Mouse (Mus musculus): ENCODE results near the gene Adamts8.

The Adamts8 gene

DNA sequence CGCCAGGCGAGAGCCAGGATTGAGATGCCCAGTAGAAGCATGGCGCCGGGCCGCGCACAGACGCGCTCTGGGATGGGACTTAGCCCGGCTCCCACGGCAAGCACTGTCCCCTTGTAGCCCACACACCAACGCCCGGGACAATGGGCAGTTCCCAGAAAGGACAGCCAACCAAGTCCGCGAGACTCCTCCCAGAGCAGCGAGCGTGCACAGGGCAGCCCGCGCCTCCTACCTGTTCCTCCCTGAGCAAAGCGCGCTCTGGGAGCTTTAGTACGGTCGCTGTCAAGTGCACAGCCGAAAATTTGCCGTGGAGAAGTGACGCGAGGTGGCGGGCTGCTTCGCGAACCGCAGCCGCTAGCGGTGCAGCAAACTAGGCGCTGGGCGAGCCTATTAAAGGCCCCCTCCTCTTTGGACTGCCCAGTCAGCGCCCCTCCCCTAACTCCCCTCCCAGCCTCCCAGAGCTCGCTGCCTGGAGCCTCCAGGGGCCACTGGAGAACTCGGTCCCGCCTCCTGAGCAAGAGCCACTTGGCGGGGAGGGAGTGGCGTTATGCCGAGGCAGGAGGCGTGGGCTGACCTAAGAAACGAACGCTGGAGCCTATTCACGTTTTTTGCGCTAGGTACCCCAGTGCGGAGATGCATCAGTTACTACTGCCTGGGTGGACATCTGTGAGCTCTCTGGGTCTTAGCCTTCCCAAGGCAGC, 20.0 kb upstream of the Adamts8 start, which contains the start of gene Adamts15:
Gene Adamts15, minus strand, starts transcription at position 256 of the 698 bp plus-strand sequence.
- DNase-seq (ENCODE audit: low spot score): peak; percentile 90

DNA sequence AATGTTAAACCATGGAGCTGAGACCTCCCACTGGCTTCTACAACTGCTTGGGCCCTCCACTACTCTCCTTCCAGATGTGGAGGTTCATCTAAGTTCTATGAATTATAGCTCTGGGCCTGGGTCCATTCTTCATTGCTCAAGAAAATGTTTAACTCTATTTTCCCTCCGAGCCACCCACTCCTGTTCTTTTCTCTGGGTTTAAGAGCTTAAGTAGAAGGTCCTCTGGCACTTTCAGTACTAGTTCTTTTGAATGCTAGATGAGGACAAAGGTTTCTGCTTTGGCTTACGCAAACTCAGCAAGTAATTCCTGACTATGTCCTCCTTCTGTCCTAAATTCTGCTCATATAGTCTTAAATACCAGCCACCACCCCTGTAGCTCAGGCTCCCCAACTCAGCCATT, 13.6 kb upstream of the Adamts8 start:
- no peak for DNase-seq (ENCODE audit: low spot score)

DNA sequence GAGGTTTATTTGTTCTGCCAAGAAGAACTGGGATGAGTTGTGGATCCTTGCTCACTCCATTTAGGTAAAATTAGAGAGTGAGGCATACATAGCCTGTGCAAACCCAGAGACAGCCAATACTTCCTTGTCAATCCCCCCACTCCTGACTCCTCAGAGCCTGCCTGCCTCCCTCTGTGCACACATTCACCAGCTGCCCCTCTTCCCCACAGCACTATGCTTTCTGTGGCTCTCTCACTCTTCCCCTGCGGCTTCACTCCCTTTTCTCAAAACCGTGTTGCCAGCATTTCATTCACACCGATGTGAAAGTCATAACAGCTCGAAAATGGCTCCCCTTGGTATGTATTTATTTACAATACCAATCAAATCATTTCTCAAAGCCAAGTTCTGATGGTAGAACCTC, 10.0 kb upstream of the Adamts8 start:
- no peak for DNase-seq (ENCODE audit: low spot score)

DNA sequence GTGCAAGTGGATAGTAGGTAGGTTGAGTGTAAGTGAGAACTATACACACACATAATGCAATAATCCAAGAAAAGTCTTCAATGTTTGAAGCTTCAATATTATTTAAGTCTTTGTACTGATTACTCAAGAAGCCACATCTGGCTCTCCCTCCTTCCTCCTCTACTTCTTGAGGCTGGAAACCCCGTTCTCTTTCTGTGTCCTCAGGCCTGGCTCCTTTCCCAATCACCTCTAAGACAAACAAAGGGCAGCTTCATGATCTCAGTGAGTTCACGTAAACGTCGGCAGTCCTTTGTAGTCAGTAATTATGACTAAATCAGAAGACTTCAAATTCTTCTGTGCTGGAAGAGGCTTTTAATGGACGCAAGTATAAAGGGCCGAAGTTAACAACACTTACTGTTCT, 7.5 kb upstream of the Adamts8 start:
- DNase-seq (ENCODE audit: low spot score): no peak

DNA sequence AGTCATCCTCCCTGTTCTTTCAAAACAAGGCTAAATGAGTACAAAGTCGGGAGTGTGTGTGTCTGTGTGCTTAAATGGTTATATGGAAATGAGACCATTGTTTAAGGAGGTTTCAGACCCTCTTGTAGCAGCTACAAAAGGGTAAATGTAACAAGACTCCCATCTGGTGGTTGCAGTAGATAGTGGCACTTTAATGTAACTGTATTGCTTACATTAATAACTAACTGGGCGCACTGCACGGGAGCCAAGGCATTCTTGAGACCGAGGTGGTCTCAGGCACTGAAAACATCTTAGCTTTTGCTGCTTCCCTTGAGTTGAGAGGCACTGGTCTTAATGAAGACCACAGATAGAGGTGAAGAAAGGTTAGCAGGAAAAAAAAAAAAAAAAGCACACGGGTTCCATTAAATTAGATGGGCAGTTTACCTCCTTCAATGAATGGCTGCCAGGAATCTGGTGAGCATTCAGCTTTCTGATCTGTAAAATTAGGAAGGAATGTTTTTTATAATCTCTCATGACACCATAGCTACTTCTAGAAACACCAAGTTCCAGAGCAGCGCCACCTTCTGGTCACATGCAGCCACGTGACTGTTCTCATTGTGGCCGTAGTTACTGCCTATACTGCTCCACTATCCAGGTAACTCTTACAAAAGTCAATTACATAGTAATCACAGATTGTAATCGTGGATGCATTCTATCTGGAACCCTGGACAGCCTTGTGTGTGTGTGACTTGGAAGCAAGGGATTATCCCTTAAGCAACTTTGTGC, 5.5 kb upstream of the Adamts8 start:
- DNase-seq (ENCODE audit: low spot score): no peak

DNA sequence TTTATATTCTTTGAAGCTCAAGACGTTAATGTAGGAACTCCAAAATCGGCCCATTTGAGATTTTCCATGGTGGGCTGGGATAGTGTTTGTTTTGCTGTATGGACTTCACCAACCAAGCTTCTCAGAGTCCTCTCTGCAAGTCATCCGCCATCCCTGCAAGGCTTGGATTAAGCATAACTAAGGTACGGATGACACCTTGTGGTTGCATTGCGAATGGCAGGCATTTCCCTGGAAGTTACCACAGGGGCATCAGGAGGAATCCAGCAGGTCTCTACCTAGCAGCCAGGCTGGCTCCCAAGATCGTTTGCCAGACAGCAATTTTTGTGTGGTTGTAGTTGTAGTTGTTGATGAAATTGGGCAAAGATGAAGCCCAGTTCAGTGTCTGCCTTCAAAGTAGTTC, 2.0 kb upstream of the Adamts8 start:
- DNase-seq (ENCODE audit: low spot score): peak; percentile 78

DNA sequence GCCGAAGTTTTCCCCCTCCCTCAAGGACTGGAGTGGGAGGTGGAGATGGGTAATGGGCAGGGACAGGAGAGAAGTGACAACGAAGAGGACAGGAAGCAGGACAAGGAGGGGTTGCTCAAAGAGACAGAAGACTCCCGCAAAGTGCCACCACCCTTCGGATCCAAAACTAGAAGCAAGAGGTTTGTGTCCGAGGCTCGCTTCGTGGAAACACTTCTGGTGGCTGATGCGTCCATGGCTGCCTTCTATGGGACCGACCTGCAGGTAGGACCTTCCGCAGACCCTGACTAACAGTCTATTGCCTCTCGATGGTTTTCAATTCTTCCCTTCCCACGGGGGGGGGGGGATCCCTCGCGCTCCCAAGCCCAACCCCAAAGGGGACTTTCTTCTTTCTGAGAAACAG, 979 bp downstream of the Adamts8 start:
- no peak for DNase-seq (ENCODE audit: low spot score)

DNA sequence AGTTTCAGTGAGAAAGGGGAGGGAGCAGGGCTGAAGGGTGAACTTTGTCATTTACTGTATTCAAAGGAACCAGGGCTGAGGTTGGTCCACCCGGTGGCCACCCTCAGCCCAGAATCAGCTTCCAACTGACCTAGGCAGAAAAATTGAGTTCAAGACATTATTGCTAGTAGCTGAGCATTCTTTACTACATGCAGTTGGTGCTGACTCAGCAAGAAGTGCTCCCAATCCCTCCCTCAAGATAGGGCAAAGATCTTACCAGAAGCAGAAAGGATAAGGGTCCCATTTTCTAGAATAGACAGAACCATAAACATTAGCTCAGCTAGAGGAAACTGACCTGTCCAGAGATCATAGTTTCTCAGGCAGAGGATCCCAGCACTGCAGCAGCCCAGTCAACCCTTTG, 1.9 kb downstream of the Adamts8 start:
- no peak for DNase-seq (ENCODE audit: low spot score)

DNA sequence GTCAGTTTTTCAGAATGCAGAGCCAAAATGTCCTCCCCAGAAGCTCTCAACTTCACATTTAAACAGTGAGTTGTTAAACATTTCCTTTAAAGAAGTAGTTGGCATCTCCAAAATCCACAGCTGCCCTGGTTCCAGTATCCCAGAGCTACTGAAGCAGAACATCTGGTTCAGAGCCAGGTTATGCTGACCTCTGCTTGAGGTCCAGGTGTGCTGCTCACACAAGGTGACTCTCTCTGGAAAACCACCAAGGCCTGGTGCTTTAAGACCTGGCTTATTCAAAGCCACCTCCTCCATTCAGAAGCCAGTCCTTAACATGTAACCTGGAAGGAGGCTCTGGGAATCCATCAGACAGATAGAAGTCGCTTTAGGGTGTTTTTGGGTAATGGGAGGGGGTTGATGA, 2.9 kb downstream of the Adamts8 start:
- DNase-seq (ENCODE audit: low spot score): no peak

DNA sequence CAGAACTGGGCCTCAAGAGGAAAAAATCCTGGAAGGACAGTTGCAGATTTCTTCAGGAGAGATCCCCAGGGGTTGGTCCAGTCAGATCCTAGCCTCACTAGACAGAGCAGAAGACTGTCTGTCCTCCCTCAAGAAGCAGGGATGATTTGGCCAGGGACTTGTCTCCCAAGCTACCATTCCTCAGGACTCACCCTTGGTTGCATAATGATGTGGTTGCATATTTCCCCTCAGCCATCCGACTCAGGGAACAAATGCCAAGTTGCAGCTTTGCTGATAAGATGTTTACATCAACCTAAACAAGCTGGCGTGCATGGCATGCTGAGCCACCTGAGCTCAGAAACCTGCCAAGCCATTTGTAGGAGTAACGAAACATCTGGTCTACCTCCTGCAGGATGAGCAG, 7.1 kb downstream of the Adamts8 start:
- no peak for DNase-seq (ENCODE audit: low spot score)

DNA sequence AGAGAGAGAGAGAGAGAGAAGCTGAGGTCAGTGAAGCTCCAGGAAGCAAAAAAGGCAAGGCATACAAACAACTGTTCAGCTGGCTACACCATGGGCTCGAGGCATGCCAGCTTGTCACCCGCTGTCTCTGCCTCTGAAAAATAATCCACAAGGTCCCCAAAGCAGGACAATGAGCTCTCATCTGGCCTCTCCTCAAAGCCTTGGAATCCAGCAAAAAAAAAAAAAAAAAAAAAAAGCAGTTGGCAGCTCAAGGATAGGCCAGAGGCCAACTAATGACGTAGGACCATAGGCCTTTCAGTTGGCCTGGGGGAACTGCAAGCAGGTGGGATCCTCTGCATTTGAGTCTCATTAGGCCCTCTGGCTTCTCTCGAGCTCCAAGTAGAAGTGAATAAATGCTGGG, 7.6 kb downstream of the Adamts8 start:
- DNase-seq (ENCODE audit: low spot score): no peak

DNA sequence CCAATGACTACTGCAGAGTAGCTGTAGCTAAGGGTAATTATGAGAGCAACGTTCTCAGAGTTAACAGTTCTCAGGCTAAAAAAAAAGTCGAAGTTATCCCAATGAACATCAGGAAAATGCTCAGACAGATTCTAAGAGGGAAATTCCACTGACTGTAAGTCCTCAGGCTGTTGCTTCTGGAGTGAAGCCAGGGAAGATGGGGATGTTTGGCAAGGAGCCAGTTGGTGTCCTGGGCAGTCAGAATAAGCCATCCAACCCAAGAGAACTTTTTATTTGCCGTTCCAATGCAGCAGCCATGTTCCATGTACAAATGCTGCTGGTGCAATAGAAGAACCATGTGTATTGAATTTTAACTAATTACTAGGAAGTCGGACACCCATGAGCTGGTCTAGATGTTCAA, 8.2 kb downstream of the Adamts8 start:
- no peak for DNase-seq (ENCODE audit: low spot score)

DNA sequence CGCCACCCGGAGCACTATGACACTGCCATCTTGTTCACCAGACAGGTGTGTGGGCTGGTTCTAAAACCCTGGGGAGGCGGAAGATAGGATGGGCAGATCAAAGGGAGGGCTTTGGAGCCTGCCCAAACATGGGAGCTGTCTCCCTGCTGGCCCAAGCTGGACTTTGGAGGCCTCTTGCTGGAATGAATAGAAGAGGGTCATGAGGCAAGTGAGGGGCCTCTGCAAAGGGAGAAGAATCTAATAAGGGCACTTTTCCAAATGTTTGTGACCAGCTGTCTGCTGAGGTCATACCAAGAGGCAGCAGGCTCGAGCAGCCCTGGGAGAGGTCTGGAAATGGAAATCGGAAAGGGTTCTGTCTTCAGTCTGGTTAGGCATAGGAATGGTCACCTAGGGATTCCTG, 9.1 kb downstream of the Adamts8 start:
- no peak for DNase-seq (ENCODE audit: low spot score)

DNA sequence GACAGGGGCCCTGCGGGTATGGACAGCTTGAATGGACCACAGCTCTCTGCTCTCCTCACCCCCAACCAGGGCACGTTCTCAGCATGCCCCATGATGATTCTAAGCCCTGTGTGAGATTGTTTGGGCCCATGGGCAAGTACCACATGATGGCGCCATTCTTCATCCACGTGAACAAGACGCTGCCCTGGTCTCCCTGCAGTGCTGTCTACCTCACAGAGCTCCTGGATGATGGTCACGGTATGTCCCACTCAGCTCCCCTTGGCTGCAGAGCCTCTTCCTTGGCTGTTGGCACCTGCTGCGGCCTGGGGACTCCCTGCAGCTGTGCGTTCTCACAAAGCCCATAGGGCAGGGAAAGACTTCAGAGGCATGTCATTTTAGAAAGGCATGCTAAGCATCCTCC, 10.9 kb downstream of the Adamts8 start:
- no peak for DNase-seq (ENCODE audit: low spot score)

DNA sequence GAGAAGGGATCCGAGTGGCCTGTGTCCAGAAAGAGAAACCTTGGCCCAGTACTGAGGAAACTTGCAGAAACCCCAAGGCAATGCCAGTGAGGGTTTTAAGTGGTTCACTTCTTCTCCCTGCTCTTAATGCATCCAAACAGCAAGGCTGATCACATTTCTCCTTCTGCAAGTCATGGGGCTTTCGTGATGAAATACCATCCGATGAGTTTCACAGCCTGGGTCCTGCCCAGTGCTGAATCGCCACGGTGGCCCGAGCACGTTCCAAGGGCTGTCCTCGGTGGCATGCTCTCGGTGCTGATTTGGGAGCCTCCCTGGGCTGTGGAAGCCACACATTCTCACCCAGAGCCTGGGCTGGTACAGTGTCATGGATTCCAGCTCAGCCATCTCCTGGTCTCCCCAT, 12.9 kb downstream of the Adamts8 start:
- DNase-seq (ENCODE audit: low spot score): no peak

DNA sequence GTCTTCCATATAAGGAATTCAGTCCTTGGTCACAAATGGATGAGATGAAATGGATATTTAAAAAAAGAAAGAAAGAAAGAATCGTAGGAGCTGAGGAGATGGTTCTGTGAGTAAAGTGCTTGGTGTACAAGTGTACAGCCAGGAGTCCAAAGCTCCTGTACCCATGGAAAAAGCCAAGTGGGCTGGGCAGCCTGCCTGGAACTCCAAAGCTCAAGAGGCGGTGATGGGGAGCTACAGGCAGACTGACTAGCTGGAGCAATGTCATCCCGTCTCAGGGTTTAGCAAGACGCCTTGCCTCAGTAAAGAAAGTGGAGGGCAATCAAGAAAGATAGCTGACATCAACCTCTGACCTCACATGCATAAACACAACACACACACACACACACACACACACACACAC, 21.4 kb downstream of the Adamts8 start:
- DNase-seq (ENCODE audit: low spot score): no peak

DNA sequence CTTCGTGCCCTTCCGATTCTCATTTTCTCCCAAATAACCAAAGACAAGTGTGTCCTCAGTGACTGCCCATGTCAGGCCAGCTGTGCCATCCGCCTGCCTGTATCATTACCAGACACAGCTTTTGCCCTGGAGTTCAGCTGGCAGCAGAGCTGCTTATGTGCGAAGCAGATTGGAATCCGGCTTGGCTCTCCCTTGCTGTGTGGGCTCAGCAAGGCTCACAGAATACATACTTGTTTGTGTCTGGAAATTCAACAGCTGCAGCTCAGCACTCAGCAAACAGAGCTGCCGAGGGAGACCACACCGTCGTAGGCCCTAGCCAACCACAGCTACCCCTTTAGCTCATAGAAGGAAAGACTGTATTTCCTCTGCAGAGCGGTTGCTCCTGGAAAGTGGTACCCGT, 22.3 kb downstream of the Adamts8 start:
- peak; percentile 29 for DNase-seq (ENCODE audit: low spot score)

DNA sequence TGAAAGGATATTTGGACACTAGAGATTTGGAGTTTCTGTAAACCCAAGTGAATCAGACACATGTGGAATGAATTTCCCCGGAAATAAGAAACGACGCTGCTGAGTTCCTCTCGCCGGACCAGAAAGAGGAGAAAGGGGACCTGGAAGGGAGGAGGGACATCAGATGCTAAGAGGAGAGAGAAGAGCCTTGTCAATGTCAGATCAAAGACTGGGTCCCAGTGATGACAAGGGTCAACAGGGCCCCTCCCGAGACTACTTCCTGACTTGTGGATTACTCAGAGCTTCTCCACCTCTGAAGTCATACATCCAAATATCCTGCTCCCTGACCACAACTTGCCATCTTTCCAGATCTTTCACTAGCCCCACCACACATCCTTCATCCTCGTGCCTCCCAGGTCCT, 24.5 kb downstream of the Adamts8 start:
- no peak for DNase-seq (ENCODE audit: low spot score)

DNA sequence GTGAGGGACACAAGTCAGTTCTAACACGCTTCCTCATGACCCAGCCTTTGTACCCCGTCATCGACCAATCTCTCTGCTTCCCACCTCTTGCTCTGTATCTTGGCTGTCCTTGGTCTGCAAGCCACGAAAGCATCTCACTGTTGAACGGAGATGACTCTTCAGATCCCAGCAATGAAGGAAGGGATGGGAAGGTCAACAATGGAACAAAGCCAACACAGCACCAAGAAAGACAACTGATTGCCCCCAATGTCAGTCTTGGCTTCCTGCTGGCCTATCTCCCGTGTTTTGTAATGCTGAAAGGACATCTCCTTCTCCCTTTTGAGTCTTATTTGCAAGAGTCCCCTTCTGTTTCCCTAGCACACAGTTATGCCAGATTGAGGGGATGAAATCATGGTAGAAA, 25.8 kb downstream of the Adamts8 start:
- no peak for DNase-seq (ENCODE audit: low spot score)

DNA sequence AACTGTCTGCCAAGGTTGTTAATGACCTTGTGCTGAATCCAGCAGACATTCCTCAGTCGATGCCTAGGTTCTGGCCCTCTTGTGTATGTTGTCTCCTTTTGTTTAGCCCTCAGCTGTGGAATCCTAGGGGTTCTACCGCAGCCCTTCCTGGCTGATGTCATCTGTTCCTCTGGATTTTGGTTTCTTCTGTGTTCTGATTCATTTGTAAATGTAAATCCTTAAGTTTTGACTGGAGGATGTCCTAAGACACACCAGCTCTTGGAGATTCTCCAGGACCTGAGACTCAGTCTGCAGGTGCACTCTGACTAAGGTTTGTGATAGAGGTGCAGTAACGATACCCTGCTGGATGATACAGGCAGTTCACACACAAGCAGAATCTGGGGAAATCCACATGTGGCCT, 27.6 kb downstream of the Adamts8 start:
- DNase-seq (ENCODE audit: low spot score): no peak

DNA sequence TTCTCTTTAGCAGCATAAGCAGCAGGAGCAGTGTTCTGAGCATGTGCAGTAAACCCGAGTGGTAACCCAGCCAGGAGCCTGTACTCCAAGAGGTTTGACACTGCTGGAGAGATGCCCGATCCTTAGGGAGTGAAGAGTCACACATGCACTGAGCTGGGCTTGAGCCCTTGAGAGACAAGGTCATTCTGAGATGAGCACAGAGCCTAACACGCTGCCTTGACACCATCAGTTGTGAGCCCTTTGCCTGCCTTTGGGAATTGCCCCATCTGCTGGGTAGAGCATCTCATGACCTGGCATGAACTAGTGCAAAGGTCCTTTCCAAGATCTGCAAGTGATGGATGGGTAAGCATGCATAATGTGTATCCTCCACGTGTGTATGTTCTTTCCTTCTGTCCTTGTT, 29.6 kb downstream of the Adamts8 start:
- DNase-seq (ENCODE audit: low spot score): no peak

DNA sequence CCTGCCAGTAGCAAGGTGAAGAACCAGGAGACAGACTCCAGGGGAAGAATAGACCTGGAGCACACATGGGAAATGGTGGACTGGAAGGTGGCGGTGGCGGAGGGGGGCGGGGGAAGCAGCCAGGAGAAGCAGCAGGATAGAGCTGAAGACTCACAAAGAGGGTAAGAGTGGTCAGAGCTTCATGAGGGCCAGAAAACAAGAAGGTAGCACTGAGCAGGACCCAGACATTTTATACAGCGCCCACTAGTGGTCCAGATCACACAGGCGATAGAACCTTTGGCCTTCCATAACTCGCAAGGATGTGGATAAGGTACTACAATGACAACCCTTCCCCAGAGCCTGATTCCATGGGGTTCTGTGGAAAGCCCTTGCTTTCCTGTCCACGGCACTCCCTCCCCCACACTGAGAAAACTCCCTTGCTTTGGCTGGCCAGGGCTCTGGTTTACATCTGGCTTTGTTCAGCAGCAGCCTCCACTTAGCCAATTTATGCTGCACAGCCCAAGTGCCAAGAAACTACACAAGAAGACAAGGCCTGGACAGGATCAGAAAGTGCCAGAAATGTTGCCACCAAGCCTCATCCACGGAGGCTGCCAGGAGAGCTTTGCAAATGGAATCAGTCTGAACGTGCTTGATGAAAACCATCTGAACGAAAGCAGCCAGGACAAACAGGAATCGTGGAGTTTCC, 34.1 kb downstream of the Adamts8 start:
- peak; percentile 74 for DNase-seq (ENCODE audit: low spot score)

DNA sequence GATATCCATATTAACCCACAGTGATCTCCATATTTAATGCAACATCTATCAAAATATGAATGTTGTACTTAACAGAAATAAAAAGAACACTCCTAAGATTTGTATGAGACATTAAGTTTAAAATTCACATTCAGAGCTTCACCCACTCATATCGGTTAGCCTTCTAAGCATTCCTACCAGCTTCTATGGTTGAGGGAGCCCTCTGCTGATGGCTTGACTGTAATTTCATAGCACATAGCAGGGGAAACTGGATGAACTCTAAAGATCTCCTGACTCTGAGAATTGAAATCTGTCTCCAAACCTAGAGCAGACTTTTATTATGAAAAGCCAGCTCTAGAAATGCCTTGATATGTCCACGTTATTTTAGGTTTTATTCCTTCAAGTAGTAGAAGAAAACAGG, 38.1 kb downstream of the Adamts8 start:
- no peak for DNase-seq (ENCODE audit: low spot score)
